Mouse (Mus musculus) CH12.LX (cell line): Measurements from ENCODE around the gene Wnt6.

Experiments
- CHD2 ChIP-seq: IDR thresholded peaks from 2 replicates; pipeline ENCODE4 v1.6.1; 2011; ENCODE audit warnings: low read length, improper control_type of control experiment
- CTCF ChIP-seq, 2 experiments: IDR thresholded peaks in 1 of 2; conservative IDR thresholded peaks in 1 of 2; 2 replicates each; pipeline ENCODE4 v1.5.1; 2011 to 2012; ENCODE audit warnings: low read depth in 2 of 2, low read length in 2 of 2, improper control_type of control experiment in 1 of 2, inconsistent platforms in 1 of 2, mild to moderate bottlenecking in 1 of 2, moderate library complexity in 1 of 2
- E2F4 ChIP-seq: IDR thresholded peaks from 2 replicates; pipeline ENCODE4 v1.6.1; 2011; ENCODE audit warnings: low read depth, low read length, improper control_type of control experiment; ENCODE audit not compliant: insufficient replicate concordance
- ELF1 ChIP-seq: IDR thresholded peaks from 2 replicates; pipeline ENCODE4 v1.6.1; 2014; ENCODE audit warnings: low read depth, mild to moderate bottlenecking, inconsistent platforms, low read length, improper control_type of control experiment
- EP300 ChIP-seq: IDR thresholded peaks from 2 replicates; pipeline ENCODE4 v1.6.1; 2011; ENCODE audit warnings: low read length, improper control_type of control experiment
- GABPA ChIP-seq: IDR thresholded peaks from 2 replicates; pipeline ENCODE4 v1.6.1; 2012; ENCODE audit warnings: low read depth, low read length, improper control_type of control experiment, inconsistent platforms; ENCODE audit not compliant: insufficient replicate concordance
- JUND ChIP-seq: conservative IDR thresholded peaks from 2 replicates; pipeline ENCODE4 v1.6.1; 2011; ENCODE audit warnings: low read depth, low read length, improper control_type of control experiment
- POLR2A ChIP-seq: IDR thresholded peaks from 2 replicates; pipeline ENCODE4 v1.6.1; 2011; ENCODE audit warnings: low read depth, mild to moderate bottlenecking, improper control_type of control experiment, low read length
- SMC3 ChIP-seq: IDR thresholded peaks from 2 replicates; pipeline ENCODE4 v1.6.1; 2011; ENCODE audit warnings: low read depth, low read length, improper control_type of control experiment
- TCF12 ChIP-seq: IDR thresholded peaks from 2 replicates; pipeline ENCODE4 v1.6.1; 2014; ENCODE audit warnings: low read depth, mild to moderate bottlenecking, inconsistent platforms, low read length, improper control_type of control experiment
- UBTF ChIP-seq: IDR thresholded peaks from 2 replicates; pipeline ENCODE4 v1.6.1; 2012; ENCODE audit warnings: low read depth, mild to moderate bottlenecking, inconsistent platforms, low read length, improper control_type of control experiment, moderate library complexity

- peak; percentile 14; the same call in 1 of the 2 replicates for TF ChIP-seq POLR2A
- no peak for TF ChIP-seq JUND
- no peak for TF ChIP-seq ELF1
- TF ChIP-seq CTCF (conservative IDR thresholded peaks at IDR 0.05 in 1 of 2, IDR thresholded peaks at IDR 0.05 in 1 of 2; ENCODE audit: low read depth in 2 of 2, low read length in 2 of 2) = no peak
- no peak for TF ChIP-seq SMC3
- no peak for TF ChIP-seq E2F4
- no peak for TF ChIP-seq TCF12
- no peak for TF ChIP-seq EP300
- TF ChIP-seq GABPA = no peak
- no peak for TF ChIP-seq CHD2
- no peak for TF ChIP-seq UBTF
These were observed 23.4 kb downstream of the Wnt6 start for GRCm38 (mm10) chr1:74795145-74795529.
